Mouse (Mus musculus) limb, embryonic 11.5 days (tissue): ENCODE data around the gene Tspan18. TPM values are rescaled to one million over a fixed set of nuclear protein-coding genes. Genes with fewer than 3 reads are reported as not detected.

ENCODE experiments used
- ATAC-seq: fragments of 200-750 bp; cut with Nextera tagmentation; 2 replicates; pipeline ENCODE4 v1.8.0; 2017; ENCODE audit warnings: low read depth; ENCODE audit not compliant: insufficient number of reproducible peaks, low FRiP score, low TSS enrichment
- DNase-seq: peaks from one replicate; pipeline ENCODE4 v3.0.0-alpha.2; 2015; ENCODE audit warnings: low spot score
- H3K27ac ChIP-seq: fragments of 300-500 bp; sonication (generic); replicated peaks from 2 replicates; pipeline ENCODE4 v1.5.1; 2014; ENCODE audit warnings: low read depth, mild to moderate bottlenecking, low read length
- H3K27me3 ChIP-seq: fragments of 300-500 bp; sonication (generic); 2 replicates; pipeline ENCODE4 v1.6.1; 2014; ENCODE audit warnings: mild to moderate bottlenecking, low read length, mixed read lengths; ENCODE audit not compliant: control insufficient read depth, insufficient read depth
- H3K36me3 ChIP-seq: fragments of 300-500 bp; sonication (generic); 2 replicates; pipeline ENCODE4 v1.6.1; 2014; ENCODE audit warnings: mild to moderate bottlenecking, low read length, moderate library complexity, mixed read lengths; ENCODE audit not compliant: control insufficient read depth, insufficient read depth
- H3K4me1 ChIP-seq: fragments of 300-500 bp; sonication (generic); 2 replicates; pipeline ENCODE4 v1.6.1; 2014; ENCODE audit warnings: low read length, mixed read lengths; ENCODE audit not compliant: control insufficient read depth, insufficient read depth
- H3K4me2 ChIP-seq: fragments of 300-500 bp; sonication (generic); 2 replicates; pipeline ENCODE4 v1.6.1; 2014; ENCODE audit warnings: low read depth, mild to moderate bottlenecking, moderate library complexity; ENCODE audit not compliant: severe bottlenecking
- H3K4me3 ChIP-seq: fragments of 300-500 bp; sonication (generic); 2 replicates; pipeline ENCODE4 v1.5.1; 2014; ENCODE audit warnings: low read depth, low read length
- H3K9ac ChIP-seq: fragments of 300-500 bp; sonication (generic); 2 replicates; pipeline ENCODE4 v1.6.1; 2014; ENCODE audit warnings: mild to moderate bottlenecking, low read length
- H3K9me3 ChIP-seq: fragments of 300-500 bp; sonication (generic); 2 replicates; pipeline ENCODE4 v1.6.1; 2016; ENCODE audit warnings: low read length; ENCODE audit not compliant: control insufficient read depth
- WGBS: fragments of 180-500 bp; shearing (Covaris S2); extraction: QIAGEN DNeasy Blood & Tissue Kit; methylation state at CpG from one replicate; pipeline ENCODE4 v1.1.7; 2014; 5-methylcytosine and 5-hydroxymethylcytosine counted together
- polyA plus RNA-seq: library from polyadenylated mRNA; unstranded; fragments of >200 nt; fragmentation: Nextera tagmentation; extraction: Ambion mirVana; gene quantifications from 2 replicates; pipeline ENCODE4 v1.2.1, GENCODE M21; 2014

Tspan18 gene
- polyA plus RNA-seq, 1 experiment from 2014 or later, result 23.1 TPM

- ATAC-seq, result no peak
- 78% methylated on average over 8 of the region's 8 CpGs for WGBS
- Histone ChIP-seq H3K4me2 (no peak overlapping the region), H3K9me3 (no peaks in the 10 kb centered on the region), H3K4me1 (no peaks in the 10 kb centered on the region), H3K27ac (no peak overlapping the region), H3K4me3 (no peak overlapping the region), H3K9ac (no peak overlapping the region), H3K36me3 (no peaks in the 10 kb centered on the region), H3K27me3 (no peaks in the 10 kb centered on the region)
- no peak for DNase-seq
Measured at GRCm38 (mm10) chr2:93352915-93353685, 18.8 kb upstream of the Tspan18 start.

- no peaks in the 10 kb centered on the region for H3K4me1 ChIP-seq
- H3K36me3 ChIP-seq, result no peaks in the 10 kb centered on the region
- DNase-seq (no peak), ATAC-seq (no peak)
- H3K27ac ChIP-seq, result no peak overlapping the region
- H3K27me3 ChIP-seq, result no peaks in the 10 kb centered on the region
- H3K4me2 ChIP-seq, result no peak overlapping the region
- H3K9me3 ChIP-seq, result no peaks in the 10 kb centered on the region
- no peak overlapping the region for H3K9ac ChIP-seq
- H3K4me3 ChIP-seq, result no peak overlapping the region
- WGBS, result 57% methylated on average over 7 of the region's 7 CpGs
Measured at GRCm38 (mm10) chr2:93351352-93351751, 17.0 kb upstream of the Tspan18 start.

- no peak for ATAC-seq
- no peaks in the 10 kb centered on the region for H3K36me3 ChIP-seq
- 90% methylated on average over 5 of the region's 5 CpGs for WGBS
Measured at GRCm38 (mm10) chr2:93347018-93347417, 12.7 kb upstream of the Tspan18 start.

GRCm38 (mm10) chr2:93346609-93347008 is 12.3 kb upstream of the Tspan18 start:
- Histone ChIP-seq H3K9me3 (no peaks in the 10 kb centered on the region), H3K4me2 (no peak overlapping the region), H3K4me1 (no peaks in the 10 kb centered on the region), H3K36me3 (no peaks in the 10 kb centered on the region), H3K9ac (no peak overlapping the region), H3K4me3 (no peak overlapping the region), H3K27me3 (no peaks in the 10 kb centered on the region), H3K27ac (no peak overlapping the region)
- ATAC-seq (no peak), DNase-seq (no peak)
- 33% methylated on average over 6 of the region's 6 CpGs for WGBS

More at GRCm38 (mm10) chr2:93347018-93347417, 12.7 kb upstream of the Tspan18 start:
- Histone ChIP-seq H3K4me1 (no peaks in the 10 kb centered on the region), H3K9me3 (no peaks in the 10 kb centered on the region), H3K9ac (no peak overlapping the region), H3K4me3 (no peak overlapping the region), H3K4me2 (no peak overlapping the region), H3K27me3 (no peaks in the 10 kb centered on the region), H3K27ac (no peak overlapping the region)
- DNase-seq, result no peak

GRCm38 (mm10) chr2:93345663-93346268 is 11.5 kb upstream of the Tspan18 start:
- DNase-seq, result no peak
- H3K27me3 ChIP-seq, result no peaks in the 10 kb centered on the region
- H3K27ac ChIP-seq, result no peak overlapping the region
- no peaks in the 10 kb centered on the region for H3K9me3 ChIP-seq
- no peak overlapping the region for H3K9ac ChIP-seq
- ATAC-seq, result no peak
- H3K4me2 ChIP-seq, result no peak overlapping the region
- WGBS, result 59% methylated on average over 5 of the region's 5 CpGs
- no peak overlapping the region for H3K4me3 ChIP-seq
- H3K4me1 ChIP-seq, result no peaks in the 10 kb centered on the region
- no peaks in the 10 kb centered on the region for H3K36me3 ChIP-seq

GRCm38 (mm10) chr2:93339373-93340106 is 5.2 kb upstream of the Tspan18 start:
- Histone ChIP-seq H3K27ac (no peak overlapping the region), H3K4me2 (no peak overlapping the region), H3K9me3 (no peaks in the 10 kb centered on the region), H3K4me3 (no peak overlapping the region), H3K36me3 (no peaks in the 10 kb centered on the region), H3K27me3 (no peaks in the 10 kb centered on the region), H3K9ac (no peak overlapping the region; the same call in 1 of the 2 replicates), H3K4me1 (0 out of 2 replicates have a peak, but pooled peaks cover 4% of the 10 kb centered on the region)
- no peak for DNase-seq
- WGBS, result 79% methylated on average over 9 of the region's 9 CpGs
- ATAC-seq, result no peak

GRCm38 (mm10) chr2:93335996-93336395 is 1.7 kb upstream of the Tspan18 start:
- Histone ChIP-seq H3K4me1 (peaks cover 8% of the 10 kb centered on the region; the same call in 1 of the 2 replicates), H3K9ac (no peak overlapping the region), H3K36me3 (no peaks in the 10 kb centered on the region), H3K4me2 (no peak overlapping the region), H3K27ac (no peak overlapping the region), H3K9me3 (no peaks in the 10 kb centered on the region), H3K27me3 (no peaks in the 10 kb centered on the region), H3K4me3 (no peak overlapping the region)
- WGBS, result 63% methylated on average over 11 of the region's 11 CpGs
- ATAC-seq (no peak), DNase-seq (no peak)

GRCm38 (mm10) chr2:93333241-93333816 is 976 bp downstream of the Tspan18 start:
- Histone ChIP-seq H3K36me3 (no peaks in the 10 kb centered on the region), H3K9me3 (no peaks in the 10 kb centered on the region), H3K4me3 (peak overlapping the region; percentile 68), H3K9ac (peak overlapping the region; percentile 70), H3K4me2 (peak overlapping the region; percentile 100), H3K27ac (peak overlapping the region; percentile 55; the same call in 1 of the 2 replicates), H3K27me3 (no peaks in the 10 kb centered on the region), H3K4me1 (peaks cover 8% of the 10 kb centered on the region; the same call in 1 of the 2 replicates)
- DNase-seq, result peak; percentile 94
- 3% methylated on average over 29 of the region's 29 CpGs for WGBS
- peak; percentile 42 for ATAC-seq
